Mouse (Mus musculus): ENCODE results near the gene Lgals2. TPM values are rescaled to one million over a fixed set of nuclear protein-coding genes. Genes with fewer than 3 reads are reported as not detected.

Lgals2 gene
- polyA plus RNA-seq, 1 experiment from 2014 or later = not detected

DNA sequence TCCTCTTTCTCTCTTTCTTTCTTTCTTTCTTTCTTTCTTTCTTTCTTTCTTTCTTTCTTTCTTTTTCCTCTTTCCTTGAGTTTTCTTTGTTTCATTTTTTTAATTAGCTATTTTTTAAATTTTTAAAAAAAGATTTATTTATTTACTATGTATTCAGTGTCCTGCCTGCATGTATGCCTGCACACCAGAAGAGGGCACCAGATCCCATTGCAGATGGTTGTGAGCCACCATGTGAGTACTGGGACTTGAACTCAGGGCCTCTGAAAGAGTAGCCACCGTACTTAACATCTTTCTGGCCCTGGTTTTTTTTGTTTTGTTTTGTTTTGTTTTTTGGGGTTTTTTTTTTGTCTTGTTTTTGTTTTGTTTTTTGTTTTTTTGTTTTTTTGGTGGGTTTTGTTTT is 25.7 kb downstream of the Lgals2 start:
- Histone ChIP-seq H3K4me2 (ENCODE audit: low read length) (no peak overlapping the region), H3K9ac (ENCODE audit: low read length) (no peak overlapping the region), H3K4me3 (ENCODE audit: control insufficient read depth in 1 of 2, insufficient read depth in 1 of 2, low read depth in 1 of 2, low read length in 2 of 2) (no peak overlapping the region), H3K4me1 (ENCODE audit: control insufficient read depth in 2 of 2, insufficient read depth in 2 of 2, low read length in 2 of 2) (peaks cover 28 to 29% of the 10 kb centered on the region in 2 experiments), H3K27me3 (ENCODE audit: control insufficient read depth, insufficient read depth, low read length) (no peaks in the 10 kb centered on the region), H3K36me3 (ENCODE audit: control insufficient read depth, insufficient read depth, low read length) (no peaks in the 10 kb centered on the region), H3K27ac (replicated peaks in 1 of 2; ENCODE audit: control insufficient read depth in 1 of 2, insufficient read depth in 1 of 2, low read depth in 2 of 2, low read length in 2 of 2) (no peak overlapping the region), H3K9me3 (ENCODE audit: control insufficient read depth, low read length) (no peaks in the 10 kb centered on the region)
- ATAC-seq (ENCODE audit: insufficient number of reproducible peaks, insufficient read depth, low FRiP score, low read depth) = no peak
- 87% methylated on average over 1 of the region's 1 CpGs for WGBS

DNA sequence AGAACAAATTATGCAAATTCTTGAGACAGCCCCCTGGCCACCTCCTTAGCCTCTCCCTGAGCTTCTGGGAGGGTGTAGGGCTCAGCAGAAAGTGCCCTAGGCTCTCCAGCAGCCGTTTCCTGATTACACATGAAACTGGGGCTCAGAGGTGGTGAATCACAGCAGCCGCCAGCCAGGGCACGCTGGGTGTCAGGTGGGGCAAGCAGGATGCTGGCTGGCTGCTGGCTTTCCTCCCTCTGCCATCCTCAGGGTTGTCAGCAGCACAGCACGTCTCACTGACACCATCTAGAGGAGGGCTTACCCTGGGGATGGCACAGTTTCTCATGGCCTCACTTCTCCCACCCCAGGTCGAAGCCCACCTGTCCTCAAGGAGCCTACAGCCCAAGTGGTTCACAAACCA is 27.0 kb downstream of the Lgals2 start:
- Histone ChIP-seq H3K27ac (replicated peaks in 1 of 2; ENCODE audit: control insufficient read depth in 1 of 2, insufficient read depth in 1 of 2, low read depth in 2 of 2, low read length in 2 of 2) (no peak overlapping the region), H3K9ac (ENCODE audit: low read length) (no peak overlapping the region), H3K4me3 (ENCODE audit: control insufficient read depth in 1 of 2, insufficient read depth in 1 of 2, low read depth in 1 of 2, low read length in 2 of 2) (no peak overlapping the region), H3K36me3 (ENCODE audit: control insufficient read depth, insufficient read depth, low read length) (no peaks in the 10 kb centered on the region), H3K27me3 (ENCODE audit: control insufficient read depth, insufficient read depth, low read length) (no peaks in the 10 kb centered on the region), H3K9me3 (ENCODE audit: control insufficient read depth, low read length) (no peaks in the 10 kb centered on the region), H3K4me1 (ENCODE audit: control insufficient read depth in 2 of 2, insufficient read depth in 2 of 2, low read length in 2 of 2) (peaks cover 18 to 23% of the 10 kb centered on the region in 2 experiments), H3K4me2 (ENCODE audit: low read length) (no peak overlapping the region)
- no peak for ATAC-seq (ENCODE audit: insufficient number of reproducible peaks, insufficient read depth, low FRiP score, low read depth)
- WGBS = 12% methylated on average over 5 of the region's 5 CpGs

DNA sequence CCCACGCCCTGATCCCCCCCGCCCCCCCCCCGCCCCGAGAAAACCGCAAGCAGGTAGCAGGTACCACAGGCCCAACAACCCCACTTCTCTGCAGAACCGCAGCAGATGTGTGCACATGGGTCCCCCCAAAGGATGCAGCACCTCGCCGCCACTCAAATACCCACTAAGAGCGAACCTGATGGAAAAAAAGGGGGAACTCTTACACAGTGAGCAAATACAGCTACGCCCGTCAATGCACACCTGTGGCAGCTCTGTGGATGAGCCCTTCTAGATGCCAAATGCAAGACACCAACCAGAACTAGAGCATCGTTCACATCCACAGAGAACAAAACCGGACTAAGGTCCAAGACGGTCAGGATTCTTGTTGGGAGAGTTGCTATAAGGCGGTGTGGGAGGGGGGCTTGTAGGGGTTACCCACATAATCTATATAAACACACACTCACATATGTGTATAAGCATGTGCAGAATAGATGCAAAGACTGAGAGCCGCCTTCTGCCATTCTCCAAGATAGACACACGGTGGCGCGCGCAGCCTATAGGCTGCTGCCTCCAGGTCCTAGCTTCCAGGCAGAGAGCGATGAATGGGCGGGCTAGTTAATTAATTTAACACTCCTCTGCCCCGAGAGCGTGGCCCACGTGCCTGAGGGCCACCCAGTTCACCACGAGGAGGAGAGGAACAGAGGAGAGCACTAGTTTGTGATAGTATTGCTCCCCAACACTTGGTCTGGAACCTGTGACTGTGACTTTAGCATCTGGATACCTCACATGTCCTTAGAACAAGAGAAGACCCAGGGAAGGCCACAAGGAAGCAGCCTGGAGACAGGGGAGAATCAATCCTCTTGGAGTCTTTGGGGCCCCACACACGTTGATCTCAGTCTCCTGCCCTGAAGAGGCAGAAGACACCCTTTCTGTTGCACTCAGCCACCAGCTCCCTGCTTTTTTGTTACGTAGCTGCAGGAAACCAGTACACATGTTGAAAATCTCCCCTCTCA is 28.8 kb downstream of the Lgals2 start:
- Histone ChIP-seq H3K4me1 (ENCODE audit: control insufficient read depth in 2 of 2, insufficient read depth in 2 of 2, low read length in 2 of 2) (peaks cover 1 to 9% of the 10 kb centered on the region in 2 experiments; a peak in 2 of 4 replicates), H3K9me3 (ENCODE audit: control insufficient read depth, low read length) (no peaks in the 10 kb centered on the region), H3K4me2 (ENCODE audit: low read length) (no peak overlapping the region), H3K36me3 (ENCODE audit: control insufficient read depth, insufficient read depth, low read length) (no peaks in the 10 kb centered on the region), H3K4me3 (ENCODE audit: control insufficient read depth in 1 of 2, insufficient read depth in 1 of 2, low read depth in 1 of 2, low read length in 2 of 2) (no peak overlapping the region), H3K27ac (replicated peaks in 1 of 2; ENCODE audit: control insufficient read depth in 1 of 2, insufficient read depth in 1 of 2, low read depth in 2 of 2, low read length in 2 of 2) (no peak overlapping the region), H3K9ac (ENCODE audit: low read length) (no peak overlapping the region), H3K27me3 (ENCODE audit: control insufficient read depth, insufficient read depth, low read length) (no peaks in the 10 kb centered on the region)
- WGBS = 20% methylated on average over 28 of the region's 28 CpGs
- no peak for ATAC-seq (ENCODE audit: insufficient number of reproducible peaks, insufficient read depth, low FRiP score, low read depth)

DNA sequence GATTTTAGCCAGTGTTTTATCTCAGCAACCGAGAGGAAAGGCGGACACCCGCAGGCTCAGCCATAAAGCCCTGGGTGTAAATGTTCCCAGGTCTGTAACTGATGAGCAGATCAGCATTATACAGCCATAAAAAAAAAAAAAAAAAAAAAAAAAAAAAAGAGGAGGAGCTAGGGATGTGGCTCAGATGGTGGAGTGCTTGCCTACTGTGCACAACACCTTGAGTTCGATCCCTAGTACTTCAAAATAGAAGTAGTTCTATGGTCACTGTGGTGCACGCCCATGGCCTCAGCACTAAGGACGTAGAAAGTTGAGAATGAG is 39.3 kb downstream of the Lgals2 start:
- 47% methylated on average over 6 of the region's 6 CpGs for WGBS
- H3K4me2 ChIP-seq (ENCODE audit: low read length) = no peak overlapping the region
- no peaks in the 10 kb centered on the region for H3K9me3 ChIP-seq (ENCODE audit: control insufficient read depth, low read length)
- H3K36me3 ChIP-seq (ENCODE audit: control insufficient read depth, insufficient read depth, low read length) = no peaks in the 10 kb centered on the region
- H3K4me1 ChIP-seq (ENCODE audit: control insufficient read depth in 2 of 2, insufficient read depth in 2 of 2, low read length in 2 of 2) = peaks cover 5 to 9% of the 10 kb centered on the region in 2 experiments
- no peak overlapping the region for H3K9ac ChIP-seq (ENCODE audit: low read length)
- ATAC-seq (ENCODE audit: insufficient number of reproducible peaks, insufficient read depth, low FRiP score, low read depth) = no peak; the same call in 1 of the 2 replicates
- peak overlapping the region in 1 of 2 experiments; percentile 61; a peak in 2 of 4 replicates for H3K27ac ChIP-seq (replicated peaks in 1 of 2; ENCODE audit: control insufficient read depth in 1 of 2, insufficient read depth in 1 of 2, low read depth in 2 of 2, low read length in 2 of 2)
- H3K4me3 ChIP-seq (ENCODE audit: control insufficient read depth in 1 of 2, insufficient read depth in 1 of 2, low read depth in 1 of 2, low read length in 2 of 2) = no peak overlapping the region
- no peaks in the 10 kb centered on the region for H3K27me3 ChIP-seq (ENCODE audit: control insufficient read depth, insufficient read depth, low read length)

DNA sequence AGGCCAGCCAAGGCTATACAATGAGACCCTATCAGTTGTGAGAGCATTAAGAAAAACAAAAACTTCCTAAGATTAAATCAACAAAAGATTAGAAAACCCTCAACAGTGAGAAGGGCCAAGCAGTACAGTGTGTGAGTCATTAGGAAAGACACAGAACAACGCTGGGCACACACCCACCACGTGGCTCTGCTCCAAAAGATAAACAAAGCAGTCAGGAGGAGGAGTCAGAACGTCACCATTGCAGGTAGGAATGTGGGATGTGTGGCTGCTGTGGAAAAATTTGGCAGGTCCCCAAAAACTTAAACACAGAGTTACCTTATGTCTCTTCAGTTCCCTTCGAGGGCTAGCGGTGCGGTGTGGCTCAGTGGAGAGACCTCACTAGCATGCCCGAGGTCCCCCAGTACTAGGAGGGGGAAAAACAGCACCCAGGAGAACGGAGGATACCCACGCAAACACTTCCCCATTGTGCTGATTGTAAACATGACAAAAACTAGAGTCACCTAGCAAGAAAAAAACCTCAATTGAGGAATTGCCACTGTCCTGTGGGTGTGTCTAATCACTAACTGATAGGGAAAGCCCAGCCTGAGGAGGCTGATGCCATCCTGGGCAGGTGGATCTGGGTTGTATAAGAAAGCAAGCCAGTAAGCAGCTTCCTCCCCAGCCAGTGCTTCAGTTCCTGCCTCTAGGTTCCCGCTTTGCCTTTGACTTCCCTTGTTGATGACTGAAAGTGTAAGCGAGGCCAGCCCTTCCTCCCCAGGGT is 39.8 kb downstream of the Lgals2 start:
- Histone ChIP-seq H3K9ac (ENCODE audit: low read length) (no peak overlapping the region), H3K4me1 (ENCODE audit: control insufficient read depth in 2 of 2, insufficient read depth in 2 of 2, low read length in 2 of 2) (peaks cover 5 to 9% of the 10 kb centered on the region in 2 experiments)

DNA sequence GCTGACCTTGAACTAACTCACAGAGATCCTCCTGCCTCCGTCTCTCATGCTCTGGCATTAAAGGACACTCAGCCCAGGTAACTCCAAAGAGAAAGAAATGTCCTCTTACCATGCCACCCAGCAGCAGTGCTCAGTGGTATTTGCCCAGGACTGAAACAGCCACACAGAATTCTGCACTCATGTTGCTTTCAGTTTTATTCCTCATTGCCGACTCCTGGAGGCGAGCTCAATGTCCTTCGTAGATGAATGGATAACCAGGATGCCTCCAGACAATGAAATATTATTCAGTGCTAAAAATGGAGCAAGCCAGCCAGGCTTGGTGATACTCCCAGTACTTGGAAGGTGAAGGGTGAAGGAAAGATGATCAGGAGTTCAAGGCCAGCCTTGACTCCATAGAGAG is 41.7 kb downstream of the Lgals2 start:
- Histone ChIP-seq H3K9ac (ENCODE audit: low read length) (no peak overlapping the region), H3K4me3 (ENCODE audit: control insufficient read depth in 1 of 2, insufficient read depth in 1 of 2, low read depth in 1 of 2, low read length in 2 of 2) (no peak overlapping the region), H3K27me3 (ENCODE audit: control insufficient read depth, insufficient read depth, low read length) (no peaks in the 10 kb centered on the region), H3K4me2 (ENCODE audit: low read length) (no peak overlapping the region), H3K9me3 (ENCODE audit: control insufficient read depth, low read length) (no peaks in the 10 kb centered on the region), H3K27ac (replicated peaks in 1 of 2; ENCODE audit: control insufficient read depth in 1 of 2, insufficient read depth in 1 of 2, low read depth in 2 of 2, low read length in 2 of 2) (no peak overlapping the region), H3K4me1 (ENCODE audit: control insufficient read depth in 2 of 2, insufficient read depth in 2 of 2, low read length in 2 of 2) (peaks cover 11 to 19% of the 10 kb centered on the region in 2 experiments), H3K36me3 (ENCODE audit: control insufficient read depth, insufficient read depth, low read length) (no peaks in the 10 kb centered on the region)
- WGBS = 88% methylated on average over 4 of the region's 4 CpGs
- ATAC-seq (ENCODE audit: insufficient number of reproducible peaks, insufficient read depth, low FRiP score, low read depth) = no peak

More for the DNA sequence above, 39.8 kb downstream of the Lgals2 start:
- no peaks in the 10 kb centered on the region for H3K9me3 ChIP-seq (ENCODE audit: control insufficient read depth, low read length)
- no peak overlapping the region for H3K4me2 ChIP-seq (ENCODE audit: low read length)
- peak overlapping the region; percentile 61; a peak in 3 of 4 replicates for H3K27ac ChIP-seq (replicated peaks in 1 of 2; ENCODE audit: control insufficient read depth in 1 of 2, insufficient read depth in 1 of 2, low read depth in 2 of 2, low read length in 2 of 2)
- H3K27me3 ChIP-seq (ENCODE audit: control insufficient read depth, insufficient read depth, low read length) = no peaks in the 10 kb centered on the region
- 40% methylated on average over 11 of the region's 11 CpGs for WGBS
- no peaks in the 10 kb centered on the region for H3K36me3 ChIP-seq (ENCODE audit: control insufficient read depth, insufficient read depth, low read length)
- no peak overlapping the region for H3K4me3 ChIP-seq (ENCODE audit: control insufficient read depth in 1 of 2, insufficient read depth in 1 of 2, low read depth in 1 of 2, low read length in 2 of 2)
- ATAC-seq (ENCODE audit: insufficient number of reproducible peaks, insufficient read depth, low FRiP score, low read depth) = peak; percentile 75

DNA sequence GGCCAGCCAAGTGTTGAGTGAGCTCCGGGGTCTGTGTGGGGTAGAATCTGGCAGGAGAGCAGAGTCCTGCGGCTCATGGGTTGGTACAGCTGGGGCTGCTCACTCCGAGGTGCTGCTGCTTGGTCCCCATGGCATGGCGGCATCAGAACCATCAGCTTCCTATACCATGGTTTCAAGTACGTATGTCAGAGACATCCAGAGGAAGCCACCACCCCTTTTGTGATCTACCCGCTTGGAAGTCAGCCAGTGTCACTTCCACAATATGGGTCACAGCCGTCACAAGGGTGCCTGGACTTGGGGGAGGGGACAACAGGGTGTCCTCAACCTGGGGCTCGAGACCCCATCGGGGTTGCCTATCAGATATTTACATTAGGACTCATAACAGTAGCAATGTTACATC is 45.2 kb downstream of the Lgals2 start:
- Histone ChIP-seq H3K9ac (ENCODE audit: low read length) (no peak overlapping the region), H3K4me2 (ENCODE audit: low read length) (no peak overlapping the region), H3K4me1 (ENCODE audit: control insufficient read depth in 2 of 2, insufficient read depth in 2 of 2, low read length in 2 of 2) (peaks cover 14 to 21% of the 10 kb centered on the region in 2 experiments), H3K27ac (replicated peaks in 1 of 2; ENCODE audit: control insufficient read depth in 1 of 2, insufficient read depth in 1 of 2, low read depth in 2 of 2, low read length in 2 of 2) (no peak overlapping the region), H3K4me3 (ENCODE audit: control insufficient read depth in 1 of 2, insufficient read depth in 1 of 2, low read depth in 1 of 2, low read length in 2 of 2) (no peak overlapping the region), H3K36me3 (ENCODE audit: control insufficient read depth, insufficient read depth, low read length) (no peaks in the 10 kb centered on the region), H3K9me3 (ENCODE audit: control insufficient read depth, low read length) (no peaks in the 10 kb centered on the region), H3K27me3 (ENCODE audit: control insufficient read depth, insufficient read depth, low read length) (0 out of 2 replicates have a peak, but pooled peaks cover 8% of the 10 kb centered on the region)
- no peak for ATAC-seq (ENCODE audit: insufficient number of reproducible peaks, insufficient read depth, low FRiP score, low read depth)
- WGBS = 47% methylated on average over 9 of the region's 9 CpGs
